Mouse (Mus musculus): ENCODE measurements around the gene Il27ra. TPM values are rescaled to one million over a fixed set of nuclear protein-coding genes. Genes with fewer than 3 reads are reported as not detected.
"Not testable (repeated sequence)": the region's sequence is repeated elsewhere in the genome, so short reads cannot be mapped to it uniquely, and the experiment has no call there.

The Il27ra gene
- polyA plus RNA-seq, 2 experiments from 2014 or later = 185 to 292 TPM

DNA sequence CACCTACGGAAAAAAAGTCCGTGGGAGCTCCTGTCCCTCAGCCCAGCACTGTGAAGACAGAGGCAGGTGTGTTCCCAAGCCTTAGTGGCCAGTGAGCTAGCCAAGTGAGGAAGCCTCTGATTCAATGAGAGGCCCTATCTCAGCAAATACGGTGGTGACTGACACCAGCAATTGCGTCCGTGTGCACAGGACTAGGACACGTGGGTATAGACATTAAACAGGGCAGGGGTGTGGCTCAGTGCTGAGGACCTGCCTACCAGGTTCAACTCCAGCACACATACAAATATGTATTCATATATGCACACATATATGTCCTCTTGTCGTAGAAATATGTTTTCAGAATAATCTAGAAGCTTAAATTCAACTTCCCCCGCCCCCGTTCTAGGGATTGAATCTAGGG, 22.7 kb downstream of the Il27ra start:
- no peak for ATAC-seq

GRCm38 (mm10) chr8:84015833-84016232, 26.6 kb downstream of the Il27ra start:
- no peak for ATAC-seq

DNA sequence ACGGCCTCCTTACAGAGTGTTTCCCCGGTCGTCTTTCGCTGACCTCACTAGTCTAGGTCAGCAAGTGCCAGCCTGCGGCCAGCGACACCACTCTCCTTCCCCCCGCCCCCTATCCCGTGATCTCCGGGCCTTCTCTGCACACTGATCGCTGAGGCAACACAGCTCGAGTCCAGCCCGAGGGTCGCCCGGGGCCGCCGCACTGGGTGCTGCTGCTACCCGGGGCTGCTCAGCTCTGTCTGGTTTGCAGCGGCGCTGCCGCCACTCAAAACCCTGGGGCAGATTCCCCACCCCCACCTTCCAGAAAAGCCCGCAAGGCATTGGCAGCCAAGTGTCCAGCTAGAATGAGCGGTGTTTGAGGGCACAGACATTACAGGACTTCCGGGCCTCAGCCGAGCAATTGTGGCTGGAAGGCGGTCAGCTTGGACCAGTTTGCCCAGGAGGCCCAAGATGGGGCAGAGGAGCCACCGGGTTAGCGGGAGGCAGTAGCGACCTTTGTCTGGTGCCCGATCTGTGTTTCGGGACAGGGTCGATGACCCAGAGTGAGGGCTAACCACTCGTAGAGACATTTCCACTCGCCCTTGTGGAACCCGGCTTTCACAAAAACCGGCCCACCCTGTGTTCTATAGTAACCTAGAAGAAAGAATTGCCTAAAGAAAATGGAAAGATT, 29.8 kb downstream of the Il27ra start:
- no peak for ATAC-seq

DNA sequence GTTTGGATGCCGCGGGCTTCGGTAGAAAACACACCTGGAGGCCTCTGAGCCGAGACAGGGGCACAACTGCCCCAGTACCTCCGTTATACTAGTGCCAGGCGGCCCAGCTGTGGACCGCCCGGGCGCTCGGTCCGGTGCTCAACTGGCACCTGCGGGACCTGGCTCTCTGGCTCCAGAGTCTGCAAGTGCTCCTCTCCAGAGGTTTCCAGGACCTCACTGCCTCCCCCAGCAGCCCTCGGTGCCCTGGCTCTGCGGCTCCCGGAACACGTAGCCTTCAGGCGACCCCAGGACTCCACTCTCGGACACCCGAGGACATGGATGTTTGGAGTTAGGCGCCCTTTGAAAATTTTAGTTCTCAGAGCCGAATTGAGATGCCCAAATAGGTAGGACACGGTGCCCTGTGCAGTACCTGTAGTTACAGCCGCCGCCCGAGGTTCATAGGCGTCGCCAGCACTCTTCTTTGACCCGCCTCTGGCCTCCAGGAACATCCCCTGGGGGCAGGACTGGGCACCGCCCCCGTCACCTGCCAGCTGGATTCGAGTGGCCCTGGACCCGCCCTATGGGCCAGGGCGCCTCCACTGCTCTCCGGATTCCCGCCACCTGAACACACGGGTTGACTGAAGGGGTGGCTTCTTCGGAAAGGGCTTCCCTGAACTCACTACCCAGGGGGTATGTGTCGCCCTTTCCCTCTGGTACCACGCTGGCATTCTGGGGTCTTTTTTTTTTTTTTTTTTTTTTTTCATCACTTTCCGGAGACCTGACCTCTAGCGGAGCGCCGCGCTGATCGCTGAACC, 30.5 kb downstream of the Il27ra start, which contains the start of gene 2210011C24Rik:
Gene 2210011C24Rik, minus strand, starts transcription at position 467 of the 794 bp plus-strand sequence.
- peak; percentile 49 for ATAC-seq

- peak; percentile 60 for ATAC-seq
Measured at GRCm38 (mm10) chr8:84010625-84011611, 31.5 kb downstream of the Il27ra start.

GRCm38 (mm10) chr8:84009876-84010275, 32.5 kb downstream of the Il27ra start:
- ATAC-seq = no peak

DNA sequence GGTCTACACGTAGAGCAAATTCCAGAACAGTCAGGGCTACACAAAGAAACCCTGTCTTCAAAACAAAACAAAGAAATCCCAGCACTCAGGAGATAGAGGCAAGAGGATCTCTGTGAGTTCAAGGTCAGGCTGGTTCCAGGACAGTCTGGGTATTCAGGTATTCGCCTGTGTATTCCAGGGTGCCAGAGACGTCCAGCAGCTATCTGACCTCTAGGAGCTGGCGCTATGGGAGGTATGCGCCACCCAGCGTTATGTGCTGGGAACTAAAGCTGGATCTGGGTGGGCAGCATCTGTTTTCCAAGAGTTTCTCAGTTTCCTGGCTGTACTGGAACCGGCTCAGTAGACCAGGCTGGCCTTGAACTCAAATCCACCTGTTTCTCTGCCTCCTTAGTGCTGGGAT, 34.0 kb downstream of the Il27ra start:
- ATAC-seq = no peak

GRCm38 (mm10) chr8:84005502-84005901, 36.9 kb downstream of the Il27ra start:
- ATAC-seq = not testable (repeated sequence)

GRCm38 (mm10) chr8:84004533-84005201, 37.7 kb downstream of the Il27ra start:
- ATAC-seq = peak; percentile 95

DNA sequence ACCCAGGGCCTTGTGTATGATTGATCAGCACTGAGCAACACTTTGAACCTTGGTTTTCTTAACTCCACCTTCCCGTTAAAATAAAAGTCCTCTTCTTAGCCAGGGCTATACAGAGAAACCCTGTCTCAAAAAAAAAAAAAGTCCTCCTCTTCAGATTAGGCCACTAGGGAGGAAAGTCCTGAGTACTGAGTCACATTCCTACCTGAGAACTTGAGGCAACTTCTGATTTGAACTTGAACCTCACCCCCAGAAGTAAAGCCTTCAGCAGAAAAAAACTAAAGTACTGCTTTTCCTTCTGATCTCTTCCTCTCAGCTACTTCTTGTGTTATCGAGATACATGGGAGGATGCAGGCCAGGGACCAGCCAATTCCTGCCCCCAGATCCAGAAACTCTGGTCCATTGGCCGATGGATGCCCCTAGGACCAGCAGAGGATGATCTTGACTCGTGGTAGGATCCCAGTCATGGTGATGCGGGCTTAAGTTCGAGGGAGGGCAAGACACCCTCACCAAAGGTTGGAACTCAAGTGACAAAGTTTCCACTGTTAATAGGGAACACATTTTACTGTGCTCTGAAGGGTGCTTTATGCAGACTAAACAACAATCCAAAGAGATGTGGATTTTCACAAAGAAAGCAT, 38.7 kb downstream of the Il27ra start:
- no peak for ATAC-seq

- ATAC-seq = no peak
Measured at GRCm38 (mm10) chr8:84002957-84003611, 39.3 kb downstream of the Il27ra start.

- no peak for ATAC-seq
Measured at GRCm38 (mm10) chr8:84001281-84002000, 40.9 kb downstream of the Il27ra start, which contains the start of gene 1700067K01Rik. TSS of gene 1700067K01Rik (plus strand) at chr8:84001502.

DNA sequence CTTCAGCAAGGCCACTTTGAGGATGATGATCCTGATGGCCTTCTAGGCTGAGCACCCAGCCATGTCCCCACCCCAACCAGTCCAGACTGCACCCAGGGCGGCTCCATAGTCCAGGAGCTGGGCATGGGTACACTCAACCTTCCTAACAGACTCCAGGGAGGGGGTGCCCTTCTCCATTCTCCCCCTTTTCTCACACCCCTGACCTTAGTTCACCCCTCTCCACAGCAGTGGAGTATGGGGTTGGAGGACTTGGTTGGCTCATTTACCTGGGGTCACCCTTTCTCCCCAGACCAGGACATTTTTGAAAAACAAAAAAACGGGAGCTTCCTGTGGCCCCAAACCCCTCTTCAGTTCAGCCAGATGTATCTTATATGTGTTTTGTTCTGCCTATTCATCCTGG, 42.6 kb downstream of the Il27ra start:
- no peak for ATAC-seq

DNA sequence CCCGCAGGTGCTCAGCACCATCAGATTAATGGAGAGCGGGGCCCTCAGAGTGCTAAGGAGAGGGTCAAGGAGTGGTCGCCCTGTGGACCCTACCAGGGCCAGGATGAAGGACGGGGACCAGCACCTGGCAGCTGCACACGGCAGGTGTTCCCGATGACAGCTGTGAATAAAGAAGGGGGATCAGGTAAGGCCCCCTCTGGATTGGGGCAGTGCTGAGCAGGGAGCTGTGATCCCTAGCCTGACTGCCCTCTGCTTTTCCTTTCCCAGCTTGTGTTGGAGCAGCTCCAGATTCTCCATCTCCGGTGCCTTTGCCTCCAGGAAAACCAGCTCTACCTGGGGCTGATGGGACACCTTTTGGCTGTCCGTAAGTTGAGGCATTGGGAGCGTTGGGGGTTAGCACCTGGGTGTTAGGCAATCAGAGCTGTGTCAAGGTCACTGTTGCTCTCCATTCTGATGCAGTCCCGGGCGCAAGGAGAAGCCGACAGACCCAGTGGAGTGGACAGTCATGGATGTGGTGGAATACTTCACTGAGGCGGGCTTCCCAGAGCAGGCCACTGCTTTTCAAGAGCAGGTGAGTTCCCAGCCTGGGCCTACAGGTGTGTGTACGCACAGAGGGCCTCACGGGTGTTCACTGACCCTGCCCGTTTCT, 43.2 kb downstream of the Il27ra start:
- no peak for ATAC-seq

DNA sequence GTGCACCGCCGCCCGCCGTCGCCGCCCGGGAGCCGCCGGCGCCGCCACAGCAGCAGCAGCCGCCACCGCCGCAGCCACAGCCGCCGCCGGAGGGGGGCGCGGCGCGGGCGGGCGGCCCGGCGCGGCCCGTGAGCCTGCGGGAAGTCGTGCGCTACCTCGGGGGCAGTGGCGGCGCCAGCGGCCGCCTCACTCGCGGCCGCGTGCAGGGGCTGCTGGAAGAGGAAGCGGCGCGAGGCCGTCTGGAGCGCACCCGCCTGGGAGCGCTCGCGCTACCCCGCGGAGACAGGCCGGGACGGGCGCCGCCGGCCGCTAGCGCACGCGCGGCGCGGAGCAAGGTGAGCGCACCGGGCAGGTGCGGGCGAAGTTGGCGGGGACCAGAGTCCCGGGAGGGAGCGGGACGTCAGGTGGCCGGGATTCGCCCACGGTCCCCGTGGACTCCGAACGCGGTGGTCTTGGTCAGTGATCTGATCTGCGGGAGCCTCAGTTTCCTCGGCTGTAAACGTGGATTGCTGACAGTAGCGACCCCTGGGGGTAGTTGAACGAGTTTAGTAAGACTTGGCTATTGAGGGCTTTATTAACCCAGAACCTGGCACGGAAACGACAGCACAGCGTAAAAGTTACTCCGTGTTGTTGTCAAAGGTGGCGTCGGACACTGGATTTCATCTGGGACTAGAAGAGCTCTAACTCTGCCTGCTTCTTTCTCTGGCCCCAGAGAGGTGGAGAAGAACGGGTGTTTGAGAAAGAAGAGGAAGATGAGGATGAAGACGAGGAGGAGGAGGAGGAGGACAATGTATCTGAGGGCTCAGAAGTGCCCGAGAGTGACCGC, 43.9 kb downstream of the Il27ra start:
- ATAC-seq = peak; percentile 51

GRCm38 (mm10) chr8:83997511-83998141, 44.8 kb downstream of the Il27ra start, which contains the start of gene Samd1:
TSS of gene Samd1 (plus strand) at chr8:83997672.
- ATAC-seq = no peak

- peak; percentile 30 for ATAC-seq
Measured at GRCm38 (mm10) chr8:83996567-83997505, 45.6 kb downstream of the Il27ra start.
